In genomic region chr16:55819186-55819861, GRCm38 (mm10) we compare ENCODE assay signal across 8 mouse cellular contexts. TPM values are rescaled to one million over a fixed set of nuclear protein-coding genes. Genes with fewer than 3 reads are reported as not detected.
A peak's percentile ranks its signal among the peaks of the same experiment; 100 is the strongest.
DNase-seq lines count a peak whose midpoint lies in the region; ATAC-seq and TF ChIP-seq lines count a peak whose summit lies in the region.

No protein-coding gene starts in this region.

- ATAC-seq in midbrain, embryonic 14.5 days (ENCODE audit: low FRiP score, low TSS enrichment) = no peak

- no peak overlapping the region for H3K27ac ChIP-seq in midbrain, embryonic 14.5 days (replicated peaks; ENCODE audit: low read depth, low read length)
- no peak overlapping the region for H3K27ac ChIP-seq in midbrain, embryonic 10.5 days (replicated peaks)
- H3K27ac ChIP-seq in heart, adult 2 months = peak overlapping the region; percentile 95

- peaks cover 2% of the 10 kb centered on the region; the same call in 1 of the 2 replicates for H3K79me2 ChIP-seq in heart, adult 2 months (replicated peaks; ENCODE audit: control insufficient read depth, insufficient read depth, low read length)

- peak; percentile 45 for DNase-seq in midbrain, embryonic 14.5 days
- DNase-seq in midbrain, embryonic 10.5 days (ENCODE audit: low spot score) = no peak
- DNase-seq in adrenal gland, postnatal 10 days = peak; percentile 78
- peak; percentile 56 to 66 for DNase-seq in heart, adult 2 months
- peak; percentile 66 to 79 for DNase-seq in kidney, adult 8-10 months
- DNase-seq in lung, postnatal 4 days = peak; percentile 62 to 69
- no peak for DNase-seq in embryo, embryonic 9.5 days (ENCODE audit: extremely low spot score)
- DNase-seq in right cerebral cortex, postnatal 4 days = no peak

- no peak overlapping the region for H3K4me3 ChIP-seq in midbrain, embryonic 14.5 days (replicated peaks; ENCODE audit: low read depth, low read length)
- H3K4me3 ChIP-seq in midbrain, embryonic 10.5 days = no peak overlapping the region
- H3K4me3 ChIP-seq in heart, adult 2 months = peak overlapping the region; percentile 77

- TF ChIP-seq EP300 in heart, adult 2 months (IDR thresholded peaks at IDR 0.05; ENCODE audit: insufficient read depth, low read depth, low read length) = no peak

- H3K9me3 ChIP-seq in midbrain, embryonic 14.5 days (ENCODE audit: control insufficient read depth, low read length) = no peaks in the 10 kb centered on the region
- no peaks in the 10 kb centered on the region for H3K9me3 ChIP-seq in midbrain, embryonic 10.5 days (replicated peaks)

- no peak overlapping the region for H3K9ac ChIP-seq in midbrain, embryonic 14.5 days (replicated peaks; ENCODE audit: low read length)
- peak overlapping the region; percentile 68 for H3K9ac ChIP-seq in heart, adult 2 months (ENCODE audit: low read depth, low read length)

- peaks cover 20% of the 10 kb centered on the region for H3K36me3 ChIP-seq in midbrain, embryonic 14.5 days (ENCODE audit: control insufficient read depth, insufficient read depth, low read length)
- peaks cover 40% of the 10 kb centered on the region for H3K36me3 ChIP-seq in midbrain, embryonic 10.5 days
- H3K36me3 ChIP-seq in heart, adult 2 months (ENCODE audit: control insufficient read depth, insufficient read depth, low read length) = peaks cover 17% of the 10 kb centered on the region

- H3K4me2 ChIP-seq in midbrain, embryonic 14.5 days (ENCODE audit: low read length) = no peak overlapping the region; the same call in 1 of the 2 replicates

- H3K4me1 ChIP-seq in midbrain, embryonic 14.5 days (ENCODE audit: control insufficient read depth, insufficient read depth, low read length) = peaks cover 4% of the 10 kb centered on the region; the same call in 1 of the 2 replicates
- H3K4me1 ChIP-seq in midbrain, embryonic 10.5 days = peaks cover 34% of the 10 kb centered on the region
- peaks cover 1% of the 10 kb centered on the region; the same call in 1 of the 2 replicates for H3K4me1 ChIP-seq in heart, adult 2 months (ENCODE audit: control insufficient read depth, insufficient read depth, low read length)

- no peak for TF ChIP-seq CTCF in heart, adult 2 months (IDR thresholded peaks at IDR 0.05)

- intact Hi-C loops in heart, adult 2 months (cut with DNase I) = no loop called here

- 65% methylated on average over 15 of the region's 15 CpGs for WGBS in midbrain, embryonic 14.5 days
- WGBS in midbrain, embryonic 10.5 days = 91% methylated on average over 15 of the region's 15 CpGs
- 22% methylated on average over 15 of the region's 15 CpGs for WGBS in heart, adult 2 months

- TF ChIP-seq POLR2A in heart, adult 2 months (IDR thresholded peaks at IDR 0.05; ENCODE audit: insufficient read depth, low read depth, low read length) = no peak

- peaks cover 16% of the 10 kb centered on the region for H3K27me3 ChIP-seq in midbrain, embryonic 14.5 days (ENCODE audit: control insufficient read depth, insufficient read depth, low read length)
- peaks cover 26% of the 10 kb centered on the region for H3K27me3 ChIP-seq in midbrain, embryonic 10.5 days (ENCODE audit: low read depth, poor library complexity, severe bottlenecking)
- no peaks in the 10 kb centered on the region for H3K27me3 ChIP-seq in heart, adult 2 months (ENCODE audit: control insufficient read depth, insufficient read depth, low read length)

RNA-seq across cellular contexts. Expression of gene Nfkbiz, which starts 19.4 kb away (rescaled TPM):
- polyA plus RNA-seq in midbrain, embryonic 14.5 days (2014; fragmentation: Nextera tagmentation; extraction: Ambion mirVana) = 1.2 and 1.3 TPM in 2 replicates
- polyA plus RNA-seq in midbrain, embryonic 10.5 days (2016; fragmentation: Nextera tagmentation; extraction: Ambion mirVana) = 1.1 and 1.2 TPM in 2 replicates
- total RNA-seq in adrenal gland, postnatal 10 days (2021) = 1 to 10 TPM; 8.0 to 8.9 TPM
- total RNA-seq in heart, adult 2 months (2021) = 1 to 10 TPM; 2.1 to 2.3 TPM
- polyA plus RNA-seq in heart, adult 2 months (2012; rRNA removed) = 2.8 and 3.4 TPM in 2 replicates

Comparison
In these comparisons a context has a peak if more than half of its experiments do, and no peak if none do; other contexts are left out.
1. DNase-seq: peak in midbrain, embryonic 14.5 days (single experiment), adrenal gland, postnatal 10 days (single experiment), heart, adult 2 months (2 of 2), kidney, adult 8-10 months (2 of 2) and lung, postnatal 4 days (2 of 2); none in midbrain, embryonic 10.5 days (single experiment), embryo, embryonic 9.5 days (single experiment) and right cerebral cortex, postnatal 4 days (single experiment).